Mouse (Mus musculus) liver, embryonic 14.5 days (tissue): ENCODE results near the gene Plcb1.

Experiments
- CTCF ChIP-seq: IDR thresholded peaks from 2 replicates; pipeline ENCODE4 v1.5.1; 2016; ENCODE audit warnings: antibody characterized with exemption, low read depth, control low read depth
- EP300 ChIP-seq: IDR thresholded peaks from 2 replicates; pipeline ENCODE4 v1.6.1; 2016; ENCODE audit warnings: antibody characterized with exemption, low read depth

- TF ChIP-seq EP300, result no peak
- no peak for TF ChIP-seq CTCF
Observed at GRCm38 (mm10) chr2:135302483-135302882, 516.6 kb downstream of the Plcb1 start.
